Mouse (Mus musculus) NIH3T3 (cell line): ENCODE data around the gene Ppfia2.

Source experiments
- DNase-seq: peaks from one replicate; pipeline ENCODE4 v3.0.0-alpha.2; 2012; ENCODE audit warnings: low read depth

Ppfia2 gene

DNA sequence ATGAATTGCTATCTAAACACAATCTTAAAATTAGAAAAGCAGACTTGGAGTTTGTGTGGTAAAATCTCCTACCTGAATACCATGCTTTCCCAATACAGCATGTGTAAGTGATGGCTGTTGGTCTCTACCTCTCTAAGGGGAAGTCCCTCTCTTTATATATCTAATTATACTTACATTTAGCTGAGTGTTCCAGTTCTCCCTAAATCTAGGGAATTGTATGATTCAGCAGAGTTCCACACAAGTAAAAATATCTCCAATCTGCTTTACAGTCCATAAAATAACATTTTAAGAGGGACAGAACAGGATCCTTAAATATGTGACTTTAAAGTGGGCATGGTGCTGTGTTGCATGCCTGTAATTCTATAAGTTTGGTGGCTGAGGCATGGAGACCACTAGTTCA lies 444.7 kb downstream of the Ppfia2 start:
- DNase-seq: no peak

DNA sequence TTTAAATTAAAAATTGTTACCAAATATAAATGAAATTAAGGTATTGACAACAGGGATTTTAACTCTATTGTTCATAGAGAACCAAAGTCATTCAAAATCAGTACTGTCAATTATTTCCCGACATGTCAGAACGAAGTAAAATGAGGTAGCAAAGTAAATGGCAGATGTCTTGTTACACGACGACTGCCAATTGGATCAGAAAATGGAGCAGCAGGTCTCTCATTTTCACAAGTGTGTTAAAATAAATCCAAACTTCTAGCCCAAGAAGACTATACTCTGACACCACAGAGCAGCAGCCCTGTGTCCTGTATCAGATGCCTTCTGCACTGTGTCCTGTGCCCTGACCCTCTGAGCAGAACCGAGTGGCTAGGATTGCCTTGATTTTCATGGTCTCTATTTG lies 454.2 kb downstream of the Ppfia2 start:
- no peak for DNase-seq

DNA sequence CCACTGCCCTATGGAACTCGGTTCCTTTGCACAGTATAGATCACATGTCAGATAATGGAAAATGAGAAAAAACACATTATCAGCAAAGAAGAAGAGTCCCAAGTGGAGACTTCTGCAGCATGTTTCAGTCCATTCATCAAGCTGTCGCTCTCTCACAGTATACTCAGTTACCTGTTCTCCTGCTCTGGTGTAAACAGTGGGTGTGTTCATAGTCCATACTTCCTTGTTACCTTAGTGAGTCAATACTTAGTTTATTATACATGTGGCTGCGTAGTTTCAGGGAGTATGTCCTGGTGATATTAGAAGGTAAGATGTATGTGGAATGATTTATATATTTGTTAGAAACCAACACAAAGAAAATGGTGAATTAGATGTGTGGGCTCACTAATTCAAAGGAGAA lies 454.7 kb downstream of the Ppfia2 start:
- no peak for DNase-seq

- no peak for DNase-seq
Measured at GRCm38 (mm10) chr10:106928576-106929332, 458.6 kb downstream of the Ppfia2 start.

DNA sequence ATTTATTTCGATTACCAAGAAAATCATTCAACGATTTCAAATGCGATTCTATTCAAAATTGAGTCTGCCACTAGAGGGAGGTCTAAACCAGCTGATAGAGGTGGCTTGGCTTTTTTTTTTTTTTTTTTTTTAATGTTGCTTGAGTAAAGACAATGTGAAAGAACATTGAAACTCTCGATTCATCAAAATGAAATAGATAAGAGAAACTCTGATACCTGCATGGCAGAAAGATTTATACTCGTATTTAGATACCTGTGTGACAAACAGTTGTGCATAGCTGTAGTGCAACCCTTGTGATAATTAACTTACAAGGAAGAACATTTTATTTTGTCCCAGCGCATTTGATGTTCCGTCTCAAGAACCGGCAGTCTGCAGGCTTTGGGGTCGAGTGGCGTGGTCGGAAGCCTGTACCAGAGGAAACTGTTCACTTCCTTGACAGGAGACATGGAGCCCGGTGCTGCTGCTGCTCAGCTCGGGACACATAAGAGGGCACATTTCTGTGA lies 462.5 kb downstream of the Ppfia2 start:
- DNase-seq: peak; percentile 75

- no peak for DNase-seq
Measured at GRCm38 (mm10) chr10:106936996-106937395, 466.9 kb downstream of the Ppfia2 start.

DNA sequence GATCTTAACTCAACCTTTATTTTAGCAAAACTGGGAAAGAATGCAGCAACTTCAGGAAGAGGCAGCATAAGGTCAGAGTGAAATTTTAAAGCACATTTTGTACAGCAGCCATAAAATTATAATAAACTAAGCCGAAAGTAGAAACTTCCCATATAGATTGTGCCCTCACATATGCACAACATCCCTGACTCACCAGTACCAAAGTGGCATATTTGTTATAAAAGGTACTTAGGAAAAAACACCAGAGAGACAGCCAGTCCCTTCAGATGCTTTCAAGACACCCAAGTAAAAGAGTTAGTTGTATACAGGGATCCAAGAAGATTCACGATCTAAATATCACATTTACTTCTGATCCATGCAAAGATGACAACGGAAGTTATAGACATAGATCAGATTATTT lies 468.7 kb downstream of the Ppfia2 start:
- DNase-seq: no peak

DNA sequence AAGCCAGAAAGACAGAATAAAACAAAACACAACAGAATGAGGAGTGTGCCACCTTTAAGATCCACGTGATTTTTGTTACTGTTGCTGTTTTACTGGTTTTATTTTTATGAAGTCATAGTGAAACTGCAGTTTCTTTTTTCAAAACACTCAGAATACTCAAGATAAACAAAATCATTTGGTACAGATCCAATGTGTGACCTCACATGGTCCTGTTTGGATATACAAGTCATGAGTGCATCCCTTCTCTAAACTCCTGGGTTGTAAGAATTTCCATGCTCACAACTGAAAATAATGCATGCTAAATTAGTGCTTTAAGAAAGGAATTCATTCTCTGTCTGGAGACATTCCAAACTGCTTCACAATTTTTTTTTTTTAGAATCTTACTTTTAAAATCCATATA lies 469.3 kb downstream of the Ppfia2 start:
- no peak for DNase-seq

GRCm38 (mm10) chr10:106941380-106941779 lies 471.2 kb downstream of the Ppfia2 start:
- DNase-seq: no peak

DNA sequence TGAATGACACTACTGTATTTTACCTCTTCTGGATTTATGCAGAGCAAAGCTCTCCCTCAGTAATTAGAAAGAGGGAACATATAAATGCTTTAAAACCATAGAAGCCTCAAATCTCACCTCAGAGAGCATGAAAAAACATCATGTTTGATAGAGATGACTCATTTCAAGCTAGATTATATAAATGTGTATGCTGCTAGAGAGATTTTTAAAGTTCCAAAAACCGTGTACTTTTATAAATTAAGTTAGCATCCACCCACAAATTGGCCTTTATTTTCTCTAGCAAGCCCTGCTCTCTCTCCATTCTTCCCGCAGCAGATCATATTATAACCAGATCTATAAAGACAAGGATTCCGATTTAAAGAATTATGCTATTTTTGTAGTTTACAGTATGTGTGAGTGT lies 488.9 kb downstream of the Ppfia2 start:
- DNase-seq: no peak

DNA sequence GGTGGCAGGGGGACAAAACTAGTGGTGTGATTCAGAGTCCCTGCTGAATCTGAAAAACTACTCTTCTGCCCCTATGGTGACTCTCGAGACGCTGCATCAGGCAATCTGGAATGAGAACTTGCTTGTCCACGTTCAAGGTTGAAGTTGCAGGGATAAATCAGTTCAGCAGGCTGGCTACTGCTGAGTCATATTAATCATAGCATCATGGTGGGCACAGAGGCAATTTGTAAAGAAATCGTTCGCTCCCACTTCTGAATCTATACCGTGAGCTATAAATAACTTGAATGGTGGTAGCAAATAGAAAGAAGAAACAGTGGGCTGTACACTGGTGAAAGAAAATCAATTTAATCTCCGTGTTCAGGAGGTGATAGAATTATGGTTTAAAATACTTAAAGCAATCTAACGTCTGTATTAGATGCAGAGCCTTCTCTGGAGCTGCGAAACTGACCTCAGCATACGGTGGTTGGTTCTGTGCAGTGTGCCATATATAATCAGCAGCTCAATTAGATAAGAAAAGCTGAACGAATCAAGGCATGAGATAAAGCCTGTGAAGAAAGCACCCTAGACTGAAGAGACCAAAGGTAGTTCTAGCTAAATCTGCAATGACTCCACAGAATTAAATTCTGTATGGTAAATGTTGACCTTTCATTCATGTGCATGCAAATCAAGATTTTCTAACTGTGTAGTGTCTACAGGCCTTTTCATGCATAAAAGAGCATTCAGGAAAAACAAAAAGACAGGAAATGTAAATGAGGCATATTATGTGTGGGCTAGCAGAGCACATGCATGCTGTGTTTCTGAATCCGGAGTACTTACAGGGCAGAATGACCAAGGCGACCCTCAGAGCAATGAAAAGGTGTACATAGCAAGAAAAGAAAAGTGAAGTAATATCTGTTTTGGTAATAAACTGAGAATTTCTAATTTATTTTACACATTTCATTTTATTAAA lies 505.3 kb downstream of the Ppfia2 start:
- no peak for DNase-seq
